ENCODE assay signal across 25 mouse cellular contexts in the genomic region with DNA sequence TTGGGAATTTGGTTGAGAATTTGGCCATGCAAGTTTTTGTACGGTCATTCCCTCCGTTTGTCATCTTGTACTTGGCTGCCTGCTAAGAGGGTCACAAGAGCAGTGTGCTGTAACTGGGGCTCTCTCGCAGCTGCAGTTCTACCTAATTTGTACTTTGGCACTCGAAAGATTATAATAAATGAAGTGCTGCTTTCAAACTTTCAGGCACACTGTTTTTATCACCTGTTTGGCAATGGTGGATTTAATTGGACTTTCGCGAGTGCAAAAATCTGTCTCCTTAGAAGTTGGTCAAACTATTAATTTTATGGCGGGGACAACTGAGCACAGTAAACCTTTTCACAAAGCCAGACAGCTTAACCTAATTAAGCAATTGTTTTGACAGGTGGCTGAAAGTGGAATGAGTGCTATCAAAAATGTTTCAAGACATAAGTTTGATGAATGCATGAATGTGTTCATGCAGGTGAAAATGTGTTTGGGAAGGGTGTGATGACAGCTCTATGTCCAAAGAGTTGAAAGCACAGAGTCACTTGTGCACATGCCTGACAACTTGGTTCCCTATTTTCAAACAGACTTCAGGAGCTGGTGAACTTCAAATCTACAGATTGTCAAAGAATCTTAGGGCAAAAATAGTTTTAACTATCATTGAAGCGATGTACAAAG.
DNase-seq lines count a peak whose midpoint lies in the region; ATAC-seq lines count a peak whose summit lies in the region.
"Had no signal": no experiment of that assay in that cellular context is flagged by ENCODE, and none has a peak within 500 bp of the region (broad histone marks: within the 10 kb centered on the region; RNA-seq: fewer than 3 reads in every experiment).

No protein-coding gene starts in this region.

- WGBS in forebrain, embryonic 16.5 days: 29% methylated on average over 8 of the region's 8 CpGs
- WGBS in forebrain, embryonic 15.5 days: 40% methylated on average over 8 of the region's 8 CpGs
- WGBS in limb, embryonic 11.5 days: 21% methylated on average over 8 of the region's 8 CpGs
- WGBS in kidney, embryonic 15.5 days: 50% methylated on average over 8 of the region's 8 CpGs
- WGBS in hindbrain, embryonic 12.5 days: 71% methylated on average over 8 of the region's 8 CpGs

- H3K36me3 ChIP-seq in forebrain, embryonic 16.5 days (ENCODE audit: control insufficient read depth, insufficient read depth): no peaks in the 10 kb centered on the region
- H3K36me3 ChIP-seq in forebrain, embryonic 15.5 days: no peaks in the 10 kb centered on the region
- no peaks in the 10 kb centered on the region for H3K36me3 ChIP-seq in limb, embryonic 11.5 days (ENCODE audit: control insufficient read depth, insufficient read depth, low read length)
- H3K36me3 ChIP-seq in kidney, embryonic 15.5 days: no peaks in the 10 kb centered on the region
- no peaks in the 10 kb centered on the region for H3K36me3 ChIP-seq in hindbrain, embryonic 12.5 days
- H3K36me3 ChIP-seq: heart, embryonic 15.5 days; liver, embryonic 15.5 days; lung, embryonic 15.5 days; midbrain, embryonic 10.5 days had no signal

- H3K9me3 ChIP-seq in forebrain, embryonic 16.5 days (ENCODE audit: control insufficient read depth, low read length): no peaks in the 10 kb centered on the region
- H3K9me3 ChIP-seq in forebrain, embryonic 15.5 days: no peaks in the 10 kb centered on the region
- no peaks in the 10 kb centered on the region for H3K9me3 ChIP-seq in limb, embryonic 11.5 days (ENCODE audit: control insufficient read depth, low read length)
- no peaks in the 10 kb centered on the region for H3K9me3 ChIP-seq in kidney, embryonic 15.5 days (replicated peaks)
- no peaks in the 10 kb centered on the region for H3K9me3 ChIP-seq in hindbrain, embryonic 12.5 days (replicated peaks)
- H3K9me3 ChIP-seq: heart, embryonic 15.5 days; liver, embryonic 15.5 days; lung, embryonic 15.5 days; midbrain, embryonic 10.5 days had no signal

- no peaks in the 10 kb centered on the region for H3K4me1 ChIP-seq in forebrain, embryonic 16.5 days (replicated peaks; ENCODE audit: control insufficient read depth, insufficient read depth, low read length)
- no peaks in the 10 kb centered on the region for H3K4me1 ChIP-seq in forebrain, embryonic 15.5 days
- H3K4me1 ChIP-seq in limb, embryonic 11.5 days (ENCODE audit: control insufficient read depth, insufficient read depth, low read length): peaks cover 5% of the 10 kb centered on the region; the same call in 1 of the 2 replicates
- H3K4me1 ChIP-seq in kidney, embryonic 15.5 days: no peaks in the 10 kb centered on the region
- H3K4me1 ChIP-seq in hindbrain, embryonic 12.5 days: no peaks in the 10 kb centered on the region
- H3K4me1 ChIP-seq: heart, embryonic 15.5 days; liver, embryonic 15.5 days; lung, embryonic 15.5 days; midbrain, embryonic 10.5 days had no signal

- no peak overlapping the region for H3K4me2 ChIP-seq in forebrain, embryonic 16.5 days (ENCODE audit: low read length)
- no peak overlapping the region for H3K4me2 ChIP-seq in forebrain, embryonic 15.5 days (replicated peaks)
- no peak overlapping the region for H3K4me2 ChIP-seq in limb, embryonic 11.5 days (ENCODE audit: low read depth, severe bottlenecking)
- H3K4me2 ChIP-seq in kidney, embryonic 15.5 days: no peak overlapping the region
- no peak overlapping the region for H3K4me2 ChIP-seq in hindbrain, embryonic 12.5 days (replicated peaks)
- H3K4me2 ChIP-seq: heart, embryonic 15.5 days; hindbrain, embryonic 14.5 days; liver, embryonic 15.5 days; lung, embryonic 15.5 days had no signal

- no peak overlapping the region for H3K9ac ChIP-seq in forebrain, embryonic 16.5 days (replicated peaks; ENCODE audit: low read depth, low read length)
- no peak overlapping the region for H3K9ac ChIP-seq in forebrain, embryonic 15.5 days (replicated peaks)
- no peak overlapping the region for H3K9ac ChIP-seq in limb, embryonic 11.5 days (ENCODE audit: low read length)
- H3K9ac ChIP-seq in kidney, embryonic 15.5 days: no peak overlapping the region
- no peak overlapping the region for H3K9ac ChIP-seq in hindbrain, embryonic 12.5 days
- H3K9ac ChIP-seq: heart, embryonic 15.5 days; hindbrain, embryonic 14.5 days; liver, embryonic 15.5 days; lung, embryonic 15.5 days had no signal

- H3K27ac ChIP-seq in forebrain, embryonic 16.5 days (ENCODE audit: low read length): no peak overlapping the region
- no peak overlapping the region for H3K27ac ChIP-seq in forebrain, embryonic 15.5 days (replicated peaks)
- H3K27ac ChIP-seq in limb, embryonic 11.5 days (replicated peaks; ENCODE audit: low read depth, low read length): no peak overlapping the region
- no peak overlapping the region for H3K27ac ChIP-seq in kidney, embryonic 15.5 days
- H3K27ac ChIP-seq in hindbrain, embryonic 12.5 days: no peak overlapping the region
- H3K27ac ChIP-seq: heart, embryonic 15.5 days; hindbrain, embryonic 14.5 days; liver, embryonic 15.5 days; lung, embryonic 15.5 days; midbrain, embryonic 10.5 days; stomach, postnatal 0 days had no signal

- no peaks in the 10 kb centered on the region for H3K27me3 ChIP-seq in forebrain, embryonic 16.5 days (replicated peaks; ENCODE audit: control insufficient read depth, insufficient read depth, low read length)
- no peaks in the 10 kb centered on the region for H3K27me3 ChIP-seq in forebrain, embryonic 15.5 days
- no peaks in the 10 kb centered on the region for H3K27me3 ChIP-seq in limb, embryonic 11.5 days (ENCODE audit: control insufficient read depth, insufficient read depth, low read length)
- no peaks in the 10 kb centered on the region for H3K27me3 ChIP-seq in kidney, embryonic 15.5 days
- no peaks in the 10 kb centered on the region for H3K27me3 ChIP-seq in hindbrain, embryonic 12.5 days
- H3K27me3 ChIP-seq: heart, embryonic 15.5 days; liver, embryonic 15.5 days; lung, embryonic 15.5 days had no signal

- H3K4me3 ChIP-seq in forebrain, embryonic 16.5 days (replicated peaks; ENCODE audit: low read length): no peak overlapping the region
- H3K4me3 ChIP-seq in forebrain, embryonic 15.5 days: no peak overlapping the region
- H3K4me3 ChIP-seq in limb, embryonic 11.5 days (ENCODE audit: low read depth, low read length): no peak overlapping the region
- H3K4me3 ChIP-seq in kidney, embryonic 15.5 days (replicated peaks): no peak overlapping the region
- H3K4me3 ChIP-seq in hindbrain, embryonic 12.5 days: no peak overlapping the region
- H3K4me3 ChIP-seq: heart, embryonic 15.5 days; liver, embryonic 15.5 days; lung, embryonic 15.5 days; midbrain, embryonic 10.5 days; myocyte had no signal

- peak; percentile 7 for DNase-seq in embryo, embryonic 9.5 days (ENCODE audit: extremely low spot score)
- DNase-seq in limb, embryonic 11.5 days (ENCODE audit: low spot score): peak; percentile 56
- DNase-seq in retina, postnatal 1 day: peak; percentile 51
- no peak for DNase-seq in right cerebral cortex, adult 2 months (ENCODE audit: low spot score in 2 of 2)
- DNase-seq: adrenal gland, postnatal 10 days; cerebellum, adult 9-10 months; heart, postnatal 36 days; kidney, adult 2 months; kidney, postnatal 14 days; liver; lung, postnatal 36 days; right cerebral cortex, postnatal 14 days; thymus, adult 2 months had no signal

- peak; percentile 33; the same call in 1 of the 2 replicates for ATAC-seq in forebrain, embryonic 16.5 days
- no peak for ATAC-seq in forebrain, embryonic 15.5 days (replicated peaks)
- peak; percentile 74 for ATAC-seq in limb, embryonic 11.5 days (ENCODE audit: insufficient number of reproducible peaks, low FRiP score, low TSS enrichment, low read depth)
- no peak for ATAC-seq in kidney, embryonic 15.5 days (replicated peaks; ENCODE audit: low FRiP score)
- ATAC-seq in hindbrain, embryonic 12.5 days (ENCODE audit: low FRiP score): no peak
- ATAC-seq: midbrain, embryonic 16.5 days had no signal

Comparison
In these comparisons a context has a peak if more than half of its experiments do, and no peak if none do; other contexts are left out.
1. ATAC-seq: peak in forebrain, embryonic 16.5 days (single experiment) and limb, embryonic 11.5 days (single experiment); none in forebrain, embryonic 15.5 days (single experiment), kidney, embryonic 15.5 days (single experiment) and hindbrain, embryonic 12.5 days (single experiment).
2. DNase-seq: peak in embryo, embryonic 9.5 days (single experiment), limb, embryonic 11.5 days (single experiment) and retina, postnatal 1 day (single experiment); none in right cerebral cortex, adult 2 months (0 of 2).